Mouse (Mus musculus) spleen, embryonic (tissue): Measurements from ENCODE around the gene Selp.

Source experiments
- CTCF ChIA-PET: fragments of 350-600 bp; sonication (Branson Sonifier 250); formaldehyde crosslinking; loops from one replicate; lab custom pipeline; 2022; lab: Charles Lee

The Selp gene

DNA sequence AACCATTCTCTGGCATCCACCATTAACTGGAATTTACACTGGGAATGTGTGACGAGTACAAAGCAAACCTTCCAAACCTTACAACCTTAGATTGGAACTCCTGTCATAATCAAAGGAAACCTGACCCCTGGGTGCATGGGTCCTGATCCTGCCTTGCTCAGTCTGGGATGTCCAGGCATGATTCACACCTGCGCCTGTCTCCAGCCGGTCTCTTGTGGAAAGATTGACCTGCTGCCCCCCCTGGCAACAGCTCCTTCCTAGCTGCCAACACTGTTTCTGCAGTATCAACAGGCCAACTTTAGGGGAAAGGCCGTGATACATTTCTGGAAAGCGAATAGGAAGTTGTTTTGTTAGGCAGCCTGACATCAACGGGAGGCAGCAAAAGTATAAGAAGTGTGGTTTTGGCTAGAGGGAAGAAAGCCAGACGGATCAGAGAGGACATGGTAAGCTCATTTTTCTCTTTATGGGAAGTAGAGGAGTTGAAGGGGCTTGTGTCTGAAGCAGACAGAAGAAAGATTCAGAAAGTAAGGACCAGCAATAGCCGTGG lies at the start of gene Selp:
Gene Selp, plus strand, starts transcription at position 318 of the 547 bp plus-strand sequence.
- CTCF ChIA-PET, result interaction anchor here (0.7 kb wide), 1 partner anchor 36 kb away, joined by 5 read pairs; the partner anchor contains the start of gene F5

DNA sequence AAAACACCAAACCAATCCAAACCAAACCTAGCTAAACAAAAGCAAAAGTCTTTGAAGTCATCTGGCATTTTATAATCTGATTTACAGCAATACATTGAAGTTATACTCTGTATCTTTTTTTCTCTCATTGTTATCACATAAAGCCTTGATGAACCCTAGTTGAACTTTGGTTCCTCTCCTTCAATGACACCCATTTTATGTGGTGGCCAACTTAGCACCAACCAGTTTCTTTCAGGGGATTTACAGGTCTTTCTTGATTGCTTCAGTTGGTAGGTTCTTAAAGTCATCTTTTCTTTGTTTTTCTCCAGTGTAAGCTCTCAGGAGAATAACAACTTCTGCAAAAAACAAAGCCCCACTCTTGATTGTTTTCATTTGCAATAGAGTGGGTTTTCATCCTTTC lies 45.8 kb upstream of the Selp start:
- CTCF ChIA-PET, result interaction anchor here (0.9 kb wide), 1 partner anchor 10 kb away, joined by 3 read pairs; no protein-coding TSS in a partner anchor

GRCm38 (mm10) chr1:164070461-164070860 lies 44.6 kb upstream of the Selp start:
- CTCF ChIA-PET, result interaction anchor here (0.7 to 1.7 kb wide), 2 partner anchors 8 to 1520 kb away, joined by 3 to 8 read pairs; partner anchors contain the start of gene Sell

GRCm38 (mm10) chr1:164071111-164071510 lies 44.0 kb upstream of the Selp start:
- CTCF ChIA-PET, result interaction anchor here (1.7 kb wide), 1 partner anchor 9 kb away, joined by 8 read pairs; the partner anchor contains the start of gene Sell

GRCm38 (mm10) chr1:164072001-164072400 lies 43.1 kb upstream of the Selp start:
- CTCF ChIA-PET, result interaction anchor here (0.7 to 1.7 kb wide), 2 partner anchors 10 to 76 kb away, joined by 8 to 14 read pairs; partner anchors contain the start of gene Sell

GRCm38 (mm10) chr1:164073091-164073490 lies 42.0 kb upstream of the Selp start:
- CTCF ChIA-PET, result no interaction called here

DNA sequence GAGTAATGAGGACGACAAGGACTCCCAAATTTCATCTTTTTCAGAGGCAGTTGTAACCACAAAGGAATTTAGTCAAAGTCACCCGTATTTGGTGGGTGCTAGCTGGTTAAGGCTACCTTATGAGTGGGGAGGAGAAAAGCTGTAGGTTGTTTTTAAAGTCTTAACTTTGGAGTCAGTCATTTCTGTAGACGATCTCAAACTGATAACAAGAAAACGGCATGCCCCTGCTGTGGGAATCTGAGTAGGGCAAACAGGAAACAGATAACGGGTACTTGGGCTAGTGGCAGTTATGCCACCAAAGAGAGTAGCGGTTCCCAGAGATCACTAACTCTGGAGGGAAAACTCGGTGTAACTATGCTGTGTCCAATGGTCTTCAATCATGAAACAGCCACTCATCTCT lies 41.3 kb upstream of the Selp start:
- CTCF ChIA-PET, result interaction anchor here (0.8 kb wide), 1 partner anchor 11 kb away, joined by 3 read pairs; no protein-coding TSS in a partner anchor

DNA sequence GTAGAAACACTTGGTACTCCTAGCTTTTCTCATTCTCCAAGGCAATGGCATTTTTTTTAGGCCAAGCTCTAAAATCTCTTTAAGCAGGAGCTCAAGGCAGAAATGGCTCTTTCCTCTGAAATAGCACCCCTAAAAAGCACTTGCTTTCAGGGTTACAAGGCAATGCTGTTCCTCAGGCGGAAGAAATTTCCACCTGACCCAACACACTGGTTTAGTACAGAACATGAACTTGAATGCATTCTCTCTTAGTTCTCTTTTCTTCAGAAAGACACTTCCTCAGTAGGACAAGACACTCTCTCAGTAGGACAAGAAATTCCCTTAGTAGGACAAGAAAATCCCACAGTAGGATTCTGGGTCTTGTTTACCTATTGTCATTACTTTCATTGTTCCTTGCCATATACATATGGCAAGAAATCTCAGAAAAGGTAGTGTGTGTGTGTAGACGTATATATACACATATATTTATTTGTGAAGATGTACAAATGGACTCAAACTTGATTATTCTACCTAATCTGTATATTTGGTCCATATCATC lies 40.4 kb upstream of the Selp start:
- CTCF ChIA-PET, result interaction anchor here (0.6 to 1.2 kb wide), 2 partner anchors 17 to 135 kb away, joined by 4 read pairs; no protein-coding TSS in a partner anchor

- CTCF ChIA-PET, result interaction anchor here (0.9 to 1.2 kb wide), 3 partner anchors 12 to 136 kb away, joined by 3 to 8 read pairs (median 4); no protein-coding TSS in a partner anchor
Observed at GRCm38 (mm10) chr1:164075416-164075815, 39.6 kb upstream of the Selp start.

GRCm38 (mm10) chr1:164076441-164076840 lies 38.6 kb upstream of the Selp start:
- CTCF ChIA-PET, result interaction anchor here (1.2 kb wide), 1 partner anchor 62 kb away, joined by 8 read pairs; no protein-coding TSS in a partner anchor

DNA sequence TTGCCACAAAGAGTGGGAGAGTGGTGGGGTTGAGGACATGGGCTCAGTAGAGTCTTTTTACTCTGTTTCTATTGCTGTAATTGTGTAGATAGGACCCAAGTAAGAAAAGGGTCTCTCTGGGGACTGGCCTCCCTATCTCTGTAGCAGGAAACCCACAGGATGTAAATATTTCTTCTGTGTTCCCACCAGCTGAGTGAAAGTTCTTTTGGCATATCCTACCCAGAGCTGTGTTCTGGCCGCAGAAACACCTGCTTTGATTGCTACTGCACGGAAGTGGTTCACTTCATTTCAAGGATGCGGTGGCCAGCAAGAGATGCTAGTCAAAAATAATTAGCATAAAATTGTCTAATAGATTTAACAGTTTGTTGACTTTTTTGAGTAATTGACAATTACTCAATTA lies 38.0 kb upstream of the Selp start:
- CTCF ChIA-PET, result no interaction called here

DNA sequence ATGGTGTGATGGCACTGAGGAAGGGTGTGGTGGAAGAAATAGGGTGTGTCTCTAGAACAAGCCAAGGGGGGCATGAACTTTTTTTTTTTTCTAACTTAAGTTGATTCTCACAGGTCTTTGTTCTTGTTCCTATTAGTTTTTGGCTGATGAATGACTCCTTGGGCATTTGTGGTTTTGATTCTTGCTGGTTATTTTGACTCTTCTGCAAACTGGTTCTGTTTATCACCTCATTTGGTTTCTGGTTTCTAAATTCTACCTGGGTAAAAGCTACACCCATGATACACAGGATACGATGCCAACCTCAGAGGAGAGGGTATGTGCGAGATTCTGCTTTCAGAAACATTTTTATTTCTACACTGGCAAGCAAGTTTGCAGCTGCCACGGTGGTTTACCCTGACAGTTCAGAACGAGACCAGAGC lies 36.7 kb upstream of the Selp start:
- CTCF ChIA-PET, result no interaction called here

- CTCF ChIA-PET, result interaction anchor here (0.8 kb wide), 1 partner anchor 10 kb away, joined by 3 read pairs; no protein-coding TSS in a partner anchor
Observed at GRCm38 (mm10) chr1:164079091-164079490, 36.0 kb upstream of the Selp start.

DNA sequence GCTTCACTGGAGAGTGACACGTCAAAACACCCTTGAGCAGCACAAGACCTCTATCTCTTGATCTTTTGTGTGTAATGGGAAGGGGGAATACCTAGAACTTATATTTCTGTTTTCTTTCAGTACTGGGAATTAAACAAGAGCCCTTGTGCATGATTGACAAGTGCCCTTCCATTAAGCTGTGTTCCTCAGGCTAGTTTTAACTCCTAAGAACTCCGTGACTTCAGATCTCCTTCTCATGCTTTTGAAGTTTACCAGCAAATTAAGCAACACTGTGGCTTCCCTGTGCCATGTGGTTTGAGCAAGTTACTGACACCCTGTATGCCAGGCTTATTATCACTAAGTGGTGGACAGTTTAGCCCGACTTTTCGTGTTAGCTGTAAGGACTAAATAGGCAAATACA lies 32.0 kb upstream of the Selp start:
- CTCF ChIA-PET, result interaction anchor here (0.8 kb wide), 1 partner anchor 21 kb away, joined by 4 read pairs; the partner anchor contains the start of gene Sell

DNA sequence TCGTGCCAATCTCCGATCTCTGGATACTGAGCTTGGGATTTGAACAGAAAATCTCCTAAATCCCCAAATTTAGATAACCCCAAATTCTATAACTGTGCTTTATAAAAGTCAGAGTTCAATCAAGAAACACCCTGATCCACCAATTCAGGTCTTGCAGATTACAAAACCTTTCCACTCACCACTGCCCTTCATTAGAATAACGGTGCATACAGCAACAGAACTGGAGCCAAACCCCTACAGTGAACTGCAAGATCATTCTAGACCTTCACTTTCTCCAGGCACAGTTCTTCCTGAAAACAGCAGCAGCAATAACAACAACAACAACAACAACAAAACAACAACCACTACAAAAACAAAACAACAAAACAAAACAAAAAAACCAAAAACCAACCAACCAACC lies 28.3 kb upstream of the Selp start:
- CTCF ChIA-PET, result no interaction called here

- CTCF ChIA-PET, result interaction anchor here (0.5 to 1.1 kb wide), 2 partner anchors 12 to 38 kb away, joined by 3 read pairs; no protein-coding TSS in a partner anchor
Observed at GRCm38 (mm10) chr1:164087872-164088271, 27.2 kb upstream of the Selp start.

DNA sequence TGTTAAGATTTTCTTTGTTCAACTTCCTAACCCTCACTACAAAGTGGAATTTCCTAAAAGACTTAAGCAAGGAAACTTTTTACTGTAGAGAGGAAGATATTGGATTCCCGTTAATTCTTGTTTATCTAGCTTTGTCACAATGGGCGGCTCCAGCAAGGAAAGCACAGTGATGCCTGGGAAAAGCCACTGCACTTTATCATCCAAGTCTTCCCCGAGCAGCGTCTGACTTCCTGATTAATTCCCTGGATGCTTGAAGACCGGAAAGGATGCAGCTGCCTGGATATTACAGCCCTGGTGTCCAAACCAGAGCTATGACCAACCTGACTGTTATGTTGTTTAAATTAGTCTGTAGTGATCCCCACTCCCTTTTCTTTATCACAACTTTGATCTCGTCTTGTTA lies 18.3 kb upstream of the Selp start:
- CTCF ChIA-PET, result no interaction called here

- CTCF ChIA-PET, result no interaction called here
Observed at GRCm38 (mm10) chr1:164097911-164098310, 17.2 kb upstream of the Selp start.

GRCm38 (mm10) chr1:164098372-164098771 lies 16.7 kb upstream of the Selp start:
- CTCF ChIA-PET, result no interaction called here

DNA sequence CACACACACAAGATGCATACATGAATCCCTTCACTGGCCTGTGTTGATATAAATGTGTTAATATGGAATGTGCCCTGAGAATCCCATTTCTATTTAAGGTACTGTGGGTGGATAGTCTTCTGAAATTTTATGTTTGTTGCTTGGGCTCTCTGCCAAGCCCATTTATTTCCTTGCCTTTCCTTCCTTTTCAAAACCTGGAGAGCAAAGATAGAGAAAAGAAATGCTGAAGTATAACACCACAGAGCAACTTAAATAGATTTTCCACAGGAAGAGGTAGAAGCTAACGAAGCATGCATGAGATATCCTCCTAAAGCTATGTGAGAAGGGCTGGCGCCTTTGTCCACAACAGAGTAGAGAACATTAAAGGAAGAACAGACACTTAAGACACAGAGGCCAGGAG lies 5.3 kb upstream of the Selp start:
- CTCF ChIA-PET, result interaction anchor here (0.6 kb wide), 2 partner anchors 29 to 69 kb away, joined by 3 to 4 read pairs; no protein-coding TSS in a partner anchor

- CTCF ChIA-PET, result interaction anchor here (0.6 kb wide), 1 partner anchor 11 kb away, joined by 3 read pairs; no protein-coding TSS in a partner anchor
Observed at GRCm38 (mm10) chr1:164110591-164111329, 4.3 kb upstream of the Selp start.

DNA sequence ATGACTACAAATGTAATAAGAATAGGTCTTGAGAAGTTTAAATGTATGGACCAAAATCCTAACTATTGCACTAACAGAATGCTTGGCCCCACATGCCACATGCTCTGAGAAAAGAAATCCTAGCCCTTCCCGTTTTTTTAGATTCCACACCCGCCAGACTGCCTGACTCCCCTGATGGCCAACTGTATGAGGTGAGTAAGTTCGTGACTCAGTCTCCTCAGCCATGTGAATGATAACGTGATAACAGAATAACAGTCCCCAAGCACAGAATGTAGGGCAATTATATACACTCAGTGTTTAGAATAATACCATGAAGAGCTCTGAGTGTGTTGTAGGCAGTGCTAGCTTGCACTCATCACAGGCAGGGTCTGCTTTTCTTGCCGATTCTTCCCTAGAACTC lies 784 bp upstream of the Selp start:
- CTCF ChIA-PET, result no interaction called here
